Mouse (Mus musculus) 3T3-L1 (cell line): ENCODE data around the gene Dpagt1.
"Not testable (repeated sequence)": the region's sequence is repeated elsewhere in the genome, so short reads cannot be mapped to it uniquely, and the experiment has no call there.

Source experiments
- DNase-seq: peaks from one replicate; pipeline ENCODE4 v3.0.0-alpha.2; 2015; ENCODE audit warnings: low read depth, low spot score

Gene Dpagt1

DNA sequence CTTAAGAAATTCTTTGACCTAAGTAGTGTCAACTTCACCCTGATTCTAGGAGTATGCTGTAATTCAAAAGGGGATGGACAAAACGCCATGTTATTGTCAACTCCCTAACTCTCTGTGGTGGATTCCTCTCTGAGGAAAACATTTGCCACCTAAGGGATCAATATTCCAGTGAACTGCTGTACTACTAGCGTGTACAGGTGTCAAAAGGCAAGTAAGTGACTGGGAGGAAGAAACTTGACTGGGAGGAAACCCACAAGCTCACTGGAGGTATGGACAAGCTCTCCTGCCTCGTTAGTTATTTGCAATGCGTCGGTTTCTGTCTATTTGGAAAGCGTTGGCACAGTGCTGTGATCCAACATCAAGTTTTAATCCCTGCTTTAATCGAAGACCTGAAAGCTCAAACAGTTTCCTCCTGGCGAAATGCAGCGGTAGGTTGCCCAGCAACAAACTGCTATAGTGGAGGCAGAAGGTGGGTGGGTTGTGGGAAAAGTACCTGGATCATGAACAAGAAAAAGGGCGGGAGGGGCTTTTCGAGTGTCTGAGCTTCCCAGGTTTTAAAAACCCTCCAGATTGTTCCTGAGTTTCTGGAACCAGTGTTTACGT, at the start of gene Dpagt1:
Dpagt1 (plus strand) TSS at position 252 of the 603 bp plus-strand sequence.
- no peak for DNase-seq

DNA sequence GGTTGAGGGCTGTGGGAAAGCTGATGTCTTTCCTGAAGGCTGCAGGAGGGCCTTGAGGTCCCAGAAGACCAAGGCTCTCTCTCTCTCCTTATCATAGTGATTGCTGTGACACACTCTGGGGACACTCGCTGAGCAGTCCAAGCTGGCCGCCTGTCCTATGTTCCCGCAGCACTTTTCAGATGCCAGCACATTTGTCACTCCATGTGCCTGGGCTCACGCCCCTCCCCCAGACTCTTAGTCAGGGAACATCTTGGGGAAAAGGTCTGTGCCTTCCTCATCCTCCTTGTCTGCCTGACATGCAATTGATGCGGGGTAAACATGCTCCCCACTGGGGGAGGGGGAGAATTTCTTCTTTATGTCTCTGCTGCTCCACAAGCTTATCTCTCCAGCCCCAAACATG, 42.6 kb upstream of the Dpagt1 start:
- no peak for DNase-seq

DNA sequence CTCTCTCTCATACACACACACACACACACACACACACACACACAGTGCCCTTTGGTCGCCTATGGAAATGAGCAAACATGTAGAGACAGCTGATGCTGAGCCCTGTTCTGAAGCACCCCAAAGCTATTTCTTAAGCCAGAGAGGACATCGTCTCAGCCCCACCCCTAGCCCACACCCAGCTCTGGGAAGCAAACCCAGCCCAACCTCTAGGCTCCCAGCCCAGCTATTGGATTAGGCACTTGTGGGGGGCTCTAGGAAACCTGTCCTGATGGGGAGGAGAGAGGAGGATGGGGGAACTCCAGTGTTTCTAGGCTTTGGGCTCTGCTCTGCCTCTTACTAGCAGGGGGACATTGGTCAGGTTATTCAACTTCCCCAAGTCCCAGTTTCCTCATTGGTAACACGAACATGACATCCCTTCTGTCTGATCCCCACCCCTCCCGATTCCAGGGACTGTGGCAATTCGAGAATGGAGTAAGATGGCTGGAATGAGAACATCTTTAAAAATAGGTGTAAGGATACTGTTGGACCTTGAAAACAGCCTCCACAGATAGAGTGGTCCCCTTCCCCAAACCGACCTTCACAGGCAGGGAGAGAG, 39.5 kb upstream of the Dpagt1 start:
- DNase-seq: no peak

DNA sequence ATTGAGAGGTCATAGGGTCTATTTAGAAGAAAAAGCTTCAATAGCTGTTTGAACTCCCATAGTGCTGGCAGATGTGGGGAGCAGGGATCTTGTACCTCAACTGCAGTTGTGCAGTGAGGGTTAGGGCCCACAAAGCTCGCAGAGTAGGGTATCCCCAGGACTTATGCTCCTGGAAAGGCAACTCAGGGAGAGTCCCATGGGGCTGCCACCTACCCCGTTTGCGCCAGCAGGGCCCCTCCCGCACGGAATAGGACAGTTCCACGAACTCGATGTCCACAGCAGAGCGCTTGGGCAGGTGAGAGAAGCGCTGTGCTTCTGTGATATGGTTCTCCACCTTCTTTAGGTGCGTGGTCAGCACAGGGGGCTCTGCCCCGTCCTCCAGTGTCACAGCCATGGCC, 38.8 kb upstream of the Dpagt1 start:
- DNase-seq: no peak

DNA sequence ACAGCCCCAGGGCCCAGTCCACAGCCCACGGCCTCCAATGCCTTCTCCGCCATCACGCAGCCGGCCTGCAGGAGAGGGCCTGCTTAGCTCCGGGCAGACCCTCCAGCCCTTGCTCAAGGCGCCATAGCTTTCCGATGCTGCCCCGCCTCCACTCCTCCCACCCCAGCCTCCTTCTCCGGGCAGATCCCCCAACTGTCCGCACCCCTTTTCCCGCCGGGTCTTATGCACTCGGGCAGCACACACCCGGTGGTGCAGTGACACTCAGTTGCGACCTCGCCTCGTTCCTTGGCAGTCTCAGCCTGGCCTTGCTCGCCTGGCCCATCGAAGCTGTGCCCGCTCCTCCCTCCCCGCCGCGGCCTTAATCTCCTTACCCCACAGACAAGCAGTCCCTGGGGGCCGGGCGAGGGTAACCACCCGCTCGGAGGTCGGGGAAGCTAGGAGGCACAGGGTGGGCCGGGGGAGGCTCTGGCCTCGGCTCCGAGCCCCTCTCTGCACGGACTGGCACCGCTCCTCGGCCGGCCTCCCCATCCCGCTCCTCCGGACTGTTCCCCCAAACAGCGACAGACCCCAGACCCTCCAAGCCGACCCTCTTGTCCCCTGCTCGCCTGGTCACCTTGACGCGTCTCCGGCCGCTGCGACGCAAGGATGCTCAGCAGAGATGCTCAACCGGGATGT, 38.3 kb upstream of the Dpagt1 start:
- no peak for DNase-seq

DNA sequence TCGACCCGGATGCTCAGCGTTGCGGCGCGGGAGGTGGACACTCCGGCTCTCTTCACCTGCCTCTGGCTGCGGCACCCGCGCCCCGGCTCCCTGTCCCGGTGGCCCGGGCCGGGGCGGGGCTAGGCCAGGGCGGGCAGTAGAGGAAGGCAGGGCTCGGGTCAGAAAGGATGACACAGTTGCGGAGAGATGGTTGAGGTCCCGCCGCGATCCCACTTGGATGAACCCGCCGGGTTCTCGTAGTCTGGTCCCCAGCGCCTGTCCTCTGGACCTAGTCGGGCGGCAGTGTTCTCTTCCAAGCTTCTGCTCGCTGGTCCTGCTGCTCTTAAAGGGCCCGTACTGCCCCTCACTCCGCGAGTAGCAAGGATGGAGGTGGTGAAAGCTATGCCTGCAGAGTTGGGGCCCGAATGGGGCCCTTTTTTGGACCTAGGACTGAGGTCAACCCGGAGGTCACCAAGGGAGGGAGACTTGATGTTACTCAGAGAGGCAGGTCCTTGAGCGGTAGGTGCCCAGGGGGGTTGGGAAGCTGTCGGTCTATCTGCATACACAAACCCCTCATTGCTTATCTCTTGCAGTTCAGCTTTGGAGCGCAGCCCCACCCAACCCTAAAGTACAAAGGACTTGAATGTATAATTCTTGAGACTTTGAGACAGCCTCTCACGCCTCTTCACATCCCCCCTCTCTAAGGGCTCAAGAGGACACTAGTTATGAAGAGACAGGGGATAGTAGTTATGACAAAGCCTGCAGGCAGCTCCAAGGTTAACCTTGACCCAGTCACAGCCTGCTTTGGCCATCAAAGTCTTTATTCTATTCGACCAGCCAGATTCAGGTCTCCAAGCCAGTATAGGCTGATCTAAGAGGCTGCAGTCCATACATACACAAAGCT, 37.5 kb upstream of the Dpagt1 start, which contains the start of gene Abcg4:
Abcg4 (minus strand) TSS at position 540 of the 883 bp plus-strand sequence.
- no peak for DNase-seq

DNA sequence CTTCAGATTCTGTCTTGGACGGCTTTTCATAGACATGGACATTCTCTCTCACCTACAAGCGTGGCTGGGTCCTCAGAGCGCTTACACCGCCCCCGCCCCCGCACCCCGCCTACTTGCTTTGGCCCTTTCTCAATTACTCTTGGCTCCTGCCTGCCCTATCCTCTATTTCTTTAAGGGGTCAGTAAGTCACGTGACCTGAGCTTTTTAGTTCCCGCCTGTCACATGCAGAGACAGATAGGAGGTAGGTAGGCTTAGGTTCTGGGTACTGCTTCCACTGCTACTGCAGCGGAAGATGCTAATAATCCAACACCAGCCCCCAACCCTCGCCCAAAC, 36.9 kb upstream of the Dpagt1 start:
- DNase-seq: no peak

DNA sequence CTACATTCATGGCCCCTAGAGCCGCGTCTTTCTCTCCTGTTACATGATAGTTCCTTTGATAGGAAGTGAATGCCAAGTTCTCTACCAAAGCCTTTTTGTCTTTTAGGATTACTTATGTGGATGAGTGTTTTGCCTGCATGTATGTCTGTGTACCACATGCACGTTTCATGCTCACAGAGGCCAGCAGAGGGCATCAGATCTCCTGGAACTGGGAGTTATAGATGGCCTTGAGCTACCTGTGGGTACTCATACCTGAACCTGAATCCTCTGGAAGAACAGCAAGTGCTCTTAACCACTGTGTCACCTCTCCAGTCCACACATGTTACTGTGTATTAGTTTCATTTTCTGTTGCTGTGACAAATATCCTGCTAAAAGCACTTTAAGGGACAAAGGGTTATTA, 33.3 kb upstream of the Dpagt1 start:
- DNase-seq: peak; percentile 52

DNA sequence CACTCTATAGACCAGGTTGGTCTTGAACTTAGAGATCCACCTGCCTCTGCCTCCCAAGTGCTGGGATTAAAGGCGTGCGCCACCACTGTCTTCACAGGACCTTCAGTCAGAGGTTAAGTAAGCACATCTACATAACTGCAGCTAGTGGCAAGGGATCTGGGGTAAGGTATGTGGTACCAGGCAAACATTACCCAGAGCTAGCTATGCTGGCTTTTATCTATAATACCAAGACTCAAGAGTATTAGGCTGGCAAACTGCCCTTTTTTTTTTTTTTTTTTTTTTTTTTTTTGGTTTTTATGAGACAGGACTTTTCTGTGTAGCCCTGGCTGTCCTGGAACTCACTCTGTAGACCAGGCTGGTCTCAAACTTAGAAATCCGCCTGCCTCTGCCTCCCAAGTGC, 25.8 kb upstream of the Dpagt1 start:
- DNase-seq: not testable (repeated sequence)

DNA sequence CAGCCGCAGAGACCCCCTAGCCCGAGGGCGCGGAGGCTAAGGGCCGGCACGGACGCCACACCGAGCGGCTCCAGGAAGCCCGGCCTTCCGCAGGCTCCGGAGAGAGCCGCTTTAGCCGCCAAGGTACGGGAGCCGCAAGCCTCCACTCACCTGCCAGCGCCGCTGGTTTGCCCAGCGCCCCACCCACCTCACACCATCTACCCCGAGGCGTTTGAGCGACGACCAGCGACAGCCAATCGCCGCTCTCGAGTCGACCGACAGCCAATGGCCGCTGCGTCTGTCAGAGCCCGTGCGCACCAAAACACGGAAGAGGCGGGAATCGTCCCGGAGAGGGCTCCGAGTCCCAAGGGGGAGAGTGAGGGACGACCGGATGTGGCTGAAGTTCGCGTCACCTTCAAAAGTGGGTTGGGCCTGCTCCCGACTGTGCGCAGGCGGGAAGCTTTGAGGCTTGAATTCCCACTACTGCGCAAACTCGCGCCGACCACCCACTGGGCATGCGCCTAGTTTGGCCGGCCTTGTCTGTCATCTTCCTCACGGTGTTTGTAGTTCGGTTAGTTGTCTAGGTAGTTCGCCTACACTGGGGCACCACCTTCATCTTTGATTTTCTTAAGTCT, 20.2 kb upstream of the Dpagt1 start, which contains the start of gene Hinfp:
Hinfp (minus strand) TSS at position 206 of the 614 bp plus-strand sequence.
- DNase-seq: peak; percentile 99

DNA sequence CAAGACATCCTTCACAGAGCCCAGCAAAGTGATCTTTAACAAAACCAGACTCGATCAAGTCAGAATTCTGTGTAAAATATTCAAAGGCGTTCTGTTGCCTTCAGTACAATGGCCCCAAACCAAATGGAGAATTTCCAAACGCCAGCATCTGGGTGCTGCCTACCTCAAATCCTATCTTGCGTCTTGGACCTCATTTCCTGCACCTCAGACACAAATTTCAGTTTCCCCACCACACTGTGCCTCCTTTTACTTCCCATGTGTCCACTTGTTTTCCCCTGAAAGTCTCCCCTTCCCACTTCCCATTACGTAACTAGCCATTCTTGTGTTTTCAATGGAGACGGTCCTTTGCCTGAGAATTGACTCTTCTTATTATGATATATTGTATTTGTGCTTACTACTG, 19.3 kb upstream of the Dpagt1 start:
- no peak for DNase-seq

DNA sequence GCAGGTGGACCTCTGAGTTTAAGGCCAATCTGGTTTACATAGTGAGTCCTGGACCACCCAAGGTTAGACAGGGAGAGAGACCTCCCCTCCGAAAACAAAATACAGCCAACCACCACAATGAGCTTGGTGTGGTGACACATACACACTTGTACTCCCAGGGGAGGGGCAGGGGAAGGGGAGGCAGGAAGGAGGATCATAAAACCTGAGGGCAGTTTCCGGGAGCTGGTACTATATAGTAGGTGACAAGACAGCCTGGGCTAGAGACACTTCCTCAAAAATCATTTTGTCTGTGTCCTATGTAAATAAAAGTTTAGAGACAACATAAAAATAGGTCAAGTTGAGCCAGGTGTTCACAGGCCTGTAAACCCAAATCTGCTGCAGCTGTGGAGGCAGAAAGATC, 18.6 kb upstream of the Dpagt1 start:
- DNase-seq: no peak

DNA sequence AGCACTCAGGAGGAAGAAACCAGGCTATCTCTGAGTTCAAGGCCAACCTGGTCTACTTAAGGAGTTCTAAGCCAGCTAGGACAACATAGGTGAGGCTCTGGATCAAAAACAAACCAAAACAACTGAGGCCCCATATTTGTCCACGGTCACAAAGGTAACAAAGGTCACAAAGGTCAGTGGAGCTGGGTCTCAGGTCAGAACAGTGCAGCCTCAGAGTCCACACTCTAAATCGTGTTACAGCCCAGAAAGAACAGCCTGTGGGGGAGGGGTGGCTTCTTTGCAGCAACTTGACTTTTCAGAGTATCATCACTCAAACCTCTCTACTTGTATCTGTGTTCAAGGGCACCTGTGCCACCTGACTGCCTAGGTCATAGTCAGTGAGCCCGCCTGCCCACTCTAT, 16.1 kb upstream of the Dpagt1 start:
- DNase-seq: no peak

DNA sequence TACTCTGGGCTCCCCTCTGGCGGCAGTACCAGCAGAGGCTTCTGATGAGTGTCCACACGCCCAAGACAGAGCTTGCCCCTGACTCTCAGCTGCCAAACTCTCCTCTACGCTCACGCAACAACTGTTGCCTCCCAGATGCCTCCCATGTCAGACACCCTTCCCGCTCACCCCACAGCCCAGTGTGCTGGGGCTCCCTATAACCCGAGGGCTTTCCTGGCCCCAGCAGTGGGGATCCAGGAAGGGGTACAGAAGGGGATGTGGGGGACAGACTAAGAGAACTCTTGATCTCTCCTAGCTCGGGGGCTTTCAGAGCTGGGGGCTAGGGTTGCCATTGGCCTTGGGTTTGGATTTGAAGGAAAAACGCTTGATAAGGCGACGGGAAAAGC, 15.1 kb upstream of the Dpagt1 start:
- no peak for DNase-seq

DNA sequence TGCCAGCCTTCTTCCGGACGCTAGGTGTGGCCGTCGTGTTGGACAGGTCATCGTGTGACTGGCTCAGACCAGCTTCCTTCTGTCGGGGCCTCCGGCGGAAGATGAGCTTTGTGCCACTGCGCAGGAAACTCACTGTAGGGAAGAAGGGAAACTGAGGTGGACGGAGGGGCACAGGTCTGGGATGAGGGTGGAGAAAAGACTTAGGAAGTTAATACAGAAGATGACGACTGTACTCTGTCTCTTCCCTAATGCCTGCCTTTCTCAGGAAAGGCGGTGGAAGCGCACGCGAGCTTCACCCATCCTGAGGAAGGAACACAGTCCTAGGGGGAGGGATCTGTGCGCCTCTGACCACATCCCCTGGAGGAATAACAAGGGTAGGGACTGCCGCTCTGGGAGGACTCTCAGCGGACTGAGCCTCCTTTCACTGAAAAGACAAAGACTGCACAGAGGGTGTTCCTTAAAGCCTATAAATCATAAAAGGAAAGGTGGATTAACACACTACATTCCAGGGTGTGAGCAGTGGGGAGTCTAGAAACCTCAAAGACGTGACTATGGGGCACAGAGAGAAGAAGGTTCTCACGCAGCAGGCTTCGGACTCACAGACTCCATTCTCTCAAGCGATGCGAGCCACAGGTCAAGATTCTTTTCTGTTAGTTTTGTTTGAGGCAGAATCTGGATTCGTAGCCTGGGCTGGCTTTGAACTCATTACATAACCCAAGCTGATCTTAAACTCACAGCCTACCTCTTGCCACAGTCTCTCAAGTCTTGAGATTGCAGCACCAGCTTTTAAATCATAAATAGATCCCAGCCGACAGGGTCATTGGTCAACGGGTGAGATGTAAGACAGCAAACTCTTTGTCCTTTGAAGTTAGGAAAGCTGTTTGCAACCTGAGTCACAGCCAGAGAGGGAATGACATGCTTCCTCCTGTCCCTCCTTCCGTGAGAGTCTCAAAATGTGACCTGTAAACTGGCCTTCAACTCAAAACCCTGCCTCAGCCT, 14.4 kb upstream of the Dpagt1 start:
- DNase-seq: no peak

DNA sequence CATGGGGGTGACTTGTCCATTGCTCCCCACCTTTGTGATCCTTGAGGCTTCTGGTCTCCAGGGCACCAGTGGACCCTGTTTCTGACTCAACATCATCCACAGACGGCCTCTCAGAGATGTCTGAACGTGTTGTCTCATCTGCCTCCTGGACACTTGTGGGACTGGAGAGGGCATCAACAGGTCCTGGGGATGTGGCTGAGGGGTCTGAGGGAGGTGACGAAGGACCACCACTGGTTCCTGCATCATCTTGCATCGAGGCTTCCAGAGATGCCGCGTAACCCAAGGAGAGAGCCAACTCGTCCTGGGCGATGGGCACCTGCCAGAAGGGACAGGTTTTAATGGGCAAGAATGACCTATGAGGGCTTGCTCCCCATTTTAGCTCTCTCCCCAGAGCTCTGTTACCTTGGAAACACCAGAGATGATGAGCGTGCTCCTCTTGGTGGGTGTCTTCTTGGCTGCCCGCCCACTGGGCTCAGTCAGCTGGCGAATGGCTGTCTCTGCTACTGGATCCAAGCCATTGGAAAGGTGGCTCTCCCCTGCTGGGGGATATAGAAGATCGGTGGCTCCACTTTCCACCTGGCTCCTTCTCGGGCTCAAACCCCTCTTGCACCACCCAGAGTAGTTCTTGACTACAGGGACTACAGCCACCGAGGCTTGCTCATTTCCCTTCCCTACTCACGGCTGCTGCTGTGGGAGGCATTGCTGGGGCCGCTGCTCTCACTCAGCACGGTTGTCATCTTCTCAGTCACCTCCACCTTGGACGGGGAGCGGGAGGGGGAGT, 12.2 kb upstream of the Dpagt1 start:
- DNase-seq: no peak

DNA sequence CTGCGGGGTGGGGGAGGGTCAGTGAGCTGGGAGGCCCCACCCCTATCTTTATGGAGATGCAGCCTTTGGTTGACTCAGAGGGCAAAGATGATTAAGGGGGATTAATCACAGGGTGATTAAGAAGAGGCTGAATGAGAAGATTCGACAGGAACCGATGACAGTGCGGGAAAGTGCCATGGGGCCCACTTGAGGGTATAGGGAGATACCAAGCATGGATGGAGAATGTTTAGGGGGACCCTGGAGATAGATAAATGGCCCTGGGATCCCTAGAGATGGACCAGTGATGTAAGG, 11.6 kb upstream of the Dpagt1 start:
- DNase-seq: no peak

DNA sequence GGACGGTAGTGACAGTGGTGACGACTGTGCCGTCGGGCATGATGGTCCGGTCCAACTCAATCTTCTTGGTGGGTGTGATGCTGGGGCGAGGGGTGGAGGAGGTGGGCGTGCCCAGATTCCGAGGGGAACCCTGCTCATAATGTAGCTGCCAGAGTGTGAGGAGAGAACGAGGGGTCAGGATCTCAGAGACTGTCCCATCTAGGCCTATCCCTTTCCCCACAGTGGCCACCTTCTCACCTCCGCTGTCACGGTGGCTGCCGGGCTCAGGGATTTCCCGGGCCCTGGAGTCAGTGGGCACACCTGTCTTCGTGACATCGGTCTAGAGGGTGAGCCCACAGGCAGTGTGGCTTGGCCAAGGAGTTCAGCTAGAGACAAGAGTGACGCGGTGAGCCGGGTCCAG, 10.9 kb upstream of the Dpagt1 start:
- no peak for DNase-seq

DNA sequence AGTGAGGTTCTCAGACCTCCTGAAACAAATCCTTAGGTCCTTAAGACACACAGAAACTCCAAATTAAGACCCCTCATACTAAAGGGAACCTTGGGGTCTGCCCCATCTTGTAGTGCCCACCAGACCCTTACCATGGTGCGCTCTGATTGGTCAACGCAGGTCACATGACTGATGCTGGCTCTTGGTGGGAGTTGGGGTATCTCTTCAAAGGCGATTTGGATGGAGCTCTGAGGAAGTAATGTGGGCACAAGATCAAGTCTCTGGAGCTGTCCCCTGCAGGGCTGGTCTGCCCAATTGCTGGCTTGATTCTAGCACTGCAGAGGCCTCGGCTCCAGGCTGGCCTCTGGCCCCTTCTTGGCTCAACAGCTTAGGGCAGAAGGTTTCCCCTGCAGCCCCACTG, 8.4 kb upstream of the Dpagt1 start:
- DNase-seq: no peak
